Mouse (Mus musculus) liver, embryonic 14.5 days (tissue): ENCODE data around the gene Fa2h. TPM values are rescaled to one million over a fixed set of nuclear protein-coding genes. Genes with fewer than 3 reads are reported as not detected.

ENCODE experiments used
- ATAC-seq: fragments of 200-750 bp; cut with Nextera tagmentation; 2 replicates; pipeline ENCODE4 v1.8.0; 2017; ENCODE audit warnings: moderate number of reproducible peaks, mild to moderate bottlenecking, moderate library complexity; ENCODE audit not compliant: insufficient read depth
- DNase-seq, 3 experiments: peaks; one replicate each; pipeline ENCODE4 v3.0.0-alpha.2; 2012 to 2013; ENCODE audit warnings: low read depth in 3 of 3, low spot score in 3 of 3
- H3K27ac ChIP-seq: fragments of 300-500 bp; sonication (generic); 2 replicates; pipeline ENCODE4 v1.5.1; 2014; ENCODE audit warnings: moderate library complexity, mild to moderate bottlenecking, control low read depth, inconsistent platforms
- H3K27me3 ChIP-seq: fragments of 300-500 bp; sonication (generic); 2 replicates; pipeline ENCODE4 v1.6.1; 2014; ENCODE audit warnings: mild to moderate bottlenecking, low read length, moderate library complexity; ENCODE audit not compliant: control insufficient read depth, insufficient read depth
- H3K36me3 ChIP-seq: fragments of 300-500 bp; sonication (generic); replicated peaks from 2 replicates; pipeline ENCODE4 v1.6.1; 2014; ENCODE audit warnings: low read depth; ENCODE audit not compliant: control insufficient read depth, insufficient read depth
- H3K4me1 ChIP-seq, 2 experiments: fragments of 200-500 bp in 1 of 2; fragments of 300-500 bp in 1 of 2; sonication (generic) in 1 of 2; replicated peaks; 2 replicates each; pipeline ENCODE4 v1.6.1; 2012 to 2014; ENCODE audit warnings: antibody characterized with exemption in 1 of 2, inconsistent platforms in 1 of 2, low read length in 1 of 2; ENCODE audit not compliant: control insufficient read depth in 2 of 2, insufficient read depth in 2 of 2
- H3K4me2 ChIP-seq: fragments of 300-500 bp; sonication (generic); 2 replicates; pipeline ENCODE4 v1.6.1; 2014; ENCODE audit warnings: low read depth, mild to moderate bottlenecking, control low read depth, moderate library complexity
- H3K4me3 ChIP-seq, 2 experiments: fragments of 200-500 bp in 1 of 2; fragments of 300-500 bp in 1 of 2; sonication (generic) in 1 of 2; 2 replicates each; pipeline ENCODE4 v1.5.1; 2012 to 2014; ENCODE audit warnings: low read depth in 2 of 2, low read length in 2 of 2, mild to moderate bottlenecking in 2 of 2, control low read depth in 1 of 2, inconsistent platforms in 1 of 2, moderate library complexity in 1 of 2; ENCODE audit not compliant: insufficient read depth in 1 of 2
- H3K9ac ChIP-seq: fragments of 300-500 bp; sonication (generic); replicated peaks from 2 replicates; pipeline ENCODE4 v1.6.1; 2014; ENCODE audit warnings: mild to moderate bottlenecking, control low read depth, moderate library complexity
- H3K9me3 ChIP-seq: fragments of 300-500 bp; sonication (generic); 2 replicates; pipeline ENCODE4 v1.6.1; 2016; ENCODE audit warnings: low read length, mixed read lengths; ENCODE audit not compliant: control insufficient read depth
- CTCF ChIP-seq: IDR thresholded peaks from 2 replicates; pipeline ENCODE4 v1.5.1; 2016; ENCODE audit warnings: antibody characterized with exemption, low read depth, control low read depth
- EP300 ChIP-seq: IDR thresholded peaks from 2 replicates; pipeline ENCODE4 v1.6.1; 2016; ENCODE audit warnings: antibody characterized with exemption, low read depth
- WGBS: fragments of 180-500 bp; shearing (Covaris S2); extraction: QIAGEN DNeasy Blood & Tissue Kit; methylation state at CpG from one replicate; pipeline ENCODE4 v1.1.7; 2014; ENCODE audit not compliant: insufficient replicate concordance; 5-methylcytosine and 5-hydroxymethylcytosine counted together
- polyA plus RNA-seq, 2 experiments: library from polyadenylated mRNA; depleted of rRNA in 1 of 2; stranded (reverse) in 1 of 2; unstranded in 1 of 2; fragments of >200 nt; fragmentation: Nextera tagmentation in 1 of 2; extraction: Ambion mirVana in 1 of 2; gene quantifications; 2 replicates each; pipeline versions ENCODE4 v1.2.1 to v1.2.3; 2012 to 2014

Fa2h gene
- polyA plus RNA-seq, 2 experiments = 0.02 TPM; not detected in 1

DNA sequence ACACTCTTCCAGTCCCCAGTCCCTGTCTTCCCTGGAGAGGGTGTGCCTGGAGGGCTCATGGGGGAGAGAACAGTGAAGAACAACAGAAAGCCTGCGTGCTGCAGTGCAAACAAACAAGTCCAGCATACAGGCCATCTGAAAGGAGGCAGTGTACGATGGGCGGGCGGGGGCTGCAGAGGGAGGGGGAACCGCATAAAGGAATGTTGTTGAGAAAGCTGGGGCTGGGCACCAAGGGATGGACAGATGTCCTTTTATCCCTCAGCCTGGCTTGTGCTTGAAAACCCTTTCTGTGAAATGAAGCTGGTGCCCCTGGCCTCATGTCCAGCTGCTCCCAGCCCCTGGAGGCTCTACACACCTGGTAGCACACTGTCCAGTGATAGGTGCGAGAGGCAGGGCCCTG, 18.4 kb downstream of the Fa2h start:
- H3K27me3 ChIP-seq = no peaks in the 10 kb centered on the region; the same call in none of the 2 replicates
- H3K36me3 ChIP-seq = no peaks in the 10 kb centered on the region
- H3K9ac ChIP-seq = no peak overlapping the region
- H3K4me2 ChIP-seq = no peak overlapping the region
- no peak overlapping the region for H3K27ac ChIP-seq
- no peak for DNase-seq
- no peak overlapping the region for H3K4me3 ChIP-seq
- no peaks in the 10 kb centered on the region for H3K9me3 ChIP-seq
- TF ChIP-seq EP300 (no peak), CTCF (no peak)
- H3K4me1 ChIP-seq = no peaks in the 10 kb centered on the region; a peak in 1 of 4 replicates
- no peak for ATAC-seq
- WGBS = 68% methylated on average over 6 of the region's 6 CpGs

- no peaks in the 10 kb centered on the region for H3K36me3 ChIP-seq
- TF ChIP-seq EP300 (no peak), CTCF (no peak)
- ATAC-seq = no peak
- H3K4me2 ChIP-seq = no peak overlapping the region
- WGBS = 65% methylated on average over 9 of the region's 9 CpGs
- H3K27ac ChIP-seq = no peak overlapping the region
- H3K9ac ChIP-seq = no peak overlapping the region
- H3K4me1 ChIP-seq = no peaks in the 10 kb centered on the region; a peak in 1 of 4 replicates
- no peak overlapping the region for H3K4me3 ChIP-seq
- H3K9me3 ChIP-seq = no peaks in the 10 kb centered on the region
- H3K27me3 ChIP-seq = no peaks in the 10 kb centered on the region
- no peak for DNase-seq
Measured at GRCm38 (mm10) chr8:111369711-111370110, 23.9 kb downstream of the Fa2h start.

DNA sequence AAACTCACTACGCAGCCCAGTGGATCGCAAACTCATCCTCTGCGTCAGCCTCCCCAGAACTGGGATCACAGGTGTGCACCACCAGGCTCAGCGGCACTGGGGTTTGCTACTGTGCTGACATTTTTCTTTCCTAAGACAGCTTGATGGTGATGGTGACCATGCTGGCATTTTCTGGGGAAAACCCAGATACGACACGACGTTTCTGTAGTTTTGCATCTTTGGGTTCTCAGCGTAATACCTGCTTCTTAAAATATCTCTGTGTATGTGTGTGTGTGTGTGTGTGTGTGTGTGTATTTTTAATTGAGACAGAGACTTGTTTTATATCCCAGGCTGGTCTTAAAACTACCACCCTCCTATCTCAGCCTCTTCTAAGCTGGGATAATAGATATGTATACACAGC, 26.3 kb downstream of the Fa2h start:
- 81% methylated on average over 8 of the region's 8 CpGs for WGBS
- H3K9ac ChIP-seq = no peak overlapping the region
- no peak overlapping the region for H3K4me2 ChIP-seq

GRCm38 (mm10) chr8:111366610-111367234, 26.9 kb downstream of the Fa2h start:
- DNase-seq (no peak), ATAC-seq (no peak)
- no peaks in the 10 kb centered on the region for H3K9me3 ChIP-seq
- H3K9ac ChIP-seq = no peak overlapping the region
- TF ChIP-seq CTCF (no peak), EP300 (no peak)
- H3K27ac ChIP-seq = no peak overlapping the region
- H3K4me2 ChIP-seq = no peak overlapping the region
- 37% methylated on average over 14 of the region's 14 CpGs for WGBS
- H3K4me3 ChIP-seq = no peak overlapping the region
- H3K4me1 ChIP-seq = no peaks in the 10 kb centered on the region; a peak in 1 of 4 replicates
- H3K36me3 ChIP-seq = no peaks in the 10 kb centered on the region
- no peaks in the 10 kb centered on the region for H3K27me3 ChIP-seq

More for the DNA sequence above, 26.3 kb downstream of the Fa2h start:
- Histone ChIP-seq H3K27me3 (no peaks in the 10 kb centered on the region), H3K27ac (no peak overlapping the region), H3K4me3 (no peak overlapping the region), H3K9me3 (no peaks in the 10 kb centered on the region), H3K36me3 (no peaks in the 10 kb centered on the region), H3K4me1 (no peaks in the 10 kb centered on the region; a peak in 1 of 4 replicates)
- ATAC-seq (no peak), DNase-seq (no peak)
- no peak for TF ChIP-seq EP300
- TF ChIP-seq CTCF = no peak

GRCm38 (mm10) chr8:111363489-111363888, 30.1 kb downstream of the Fa2h start:
- Histone ChIP-seq H3K4me1 (no peaks in the 10 kb centered on the region), H3K9ac (no peak overlapping the region), H3K36me3 (no peaks in the 10 kb centered on the region), H3K27ac (no peak overlapping the region), H3K27me3 (no peaks in the 10 kb centered on the region), H3K4me2 (no peak overlapping the region), H3K9me3 (no peaks in the 10 kb centered on the region), H3K4me3 (no peak overlapping the region)
- no peak for DNase-seq
- 71% methylated on average over 8 of the region's 8 CpGs for WGBS
- TF ChIP-seq CTCF (no peak), EP300 (no peak)
- ATAC-seq = no peak
